Mouse (Mus musculus) intestine, embryonic 15.5 days (tissue): ENCODE measurements around the gene 4632433K11Rik. TPM values are rescaled to one million over a fixed set of nuclear protein-coding genes. Genes with fewer than 3 reads are reported as not detected.
A peak's percentile ranks its signal among the peaks of the same experiment; 100 is the strongest.
"Not testable (repeated sequence)": the region's sequence is repeated elsewhere in the genome, so short reads cannot be mapped to it uniquely, and the experiment has no call there.

ENCODE experiments used
- ATAC-seq: fragments of 200-750 bp; cut with Nextera tagmentation; 2 replicates; pipeline ENCODE4 v1.8.0; 2017; ENCODE audit warnings: moderate TSS enrichment, moderate library complexity
- H3K27ac ChIP-seq: fragments of 300-500 bp; sonication (generic); 2 replicates; pipeline ENCODE4 v1.5.1; 2015; ENCODE audit warnings: mild to moderate bottlenecking, inconsistent platforms
- H3K27me3 ChIP-seq: fragments of 300-500 bp; sonication (generic); replicated peaks from 2 replicates; pipeline ENCODE4 v1.6.1; 2015; ENCODE audit warnings: inconsistent platforms
- H3K36me3 ChIP-seq: fragments of 300-500 bp; sonication (generic); 2 replicates; pipeline ENCODE4 v1.6.1; 2015; ENCODE audit warnings: inconsistent platforms
- H3K4me1 ChIP-seq: fragments of 300-500 bp; sonication (generic); replicated peaks from 2 replicates; pipeline ENCODE4 v1.6.1; 2015; ENCODE audit warnings: inconsistent platforms
- H3K4me2 ChIP-seq: fragments of 300-500 bp; sonication (generic); replicated peaks from 2 replicates; pipeline ENCODE4 v1.6.1; 2015; ENCODE audit warnings: mild to moderate bottlenecking, inconsistent platforms
- H3K4me3 ChIP-seq: fragments of 300-500 bp; sonication (generic); replicated peaks from 2 replicates; pipeline ENCODE4 v1.5.1; 2015; ENCODE audit warnings: inconsistent platforms
- H3K9ac ChIP-seq: fragments of 300-500 bp; sonication (generic); 2 replicates; pipeline ENCODE4 v1.6.1; 2015; ENCODE audit warnings: inconsistent platforms
- H3K9me3 ChIP-seq: fragments of 300-500 bp; sonication (generic); 2 replicates; pipeline ENCODE4 v1.6.1; 2016; ENCODE audit warnings: inconsistent platforms
- WGBS: fragments of 180-500 bp; shearing (Covaris S2); methylation state at CpG from one replicate; pipeline ENCODE4 v1.1.7; 2015; 5-methylcytosine and 5-hydroxymethylcytosine counted together
- polyA plus RNA-seq: library from polyadenylated mRNA; unstranded; fragments of >200 nt; fragmentation: Nextera tagmentation; extraction: Ambion mirVana; gene quantifications from 2 replicates; pipeline ENCODE4 v1.2.1, GENCODE M21; 2015

Gene 4632433K11Rik
- polyA plus RNA-seq, 1 experiment from 2014 or later = not detected

GRCm38 (mm10) chr7:5060239-5060731 is 26.4 kb downstream of the 4632433K11Rik start:
- no peaks in the 10 kb centered on the region for H3K9me3 ChIP-seq
- H3K27ac ChIP-seq = peak overlapping the region; percentile 99
- no peaks in the 10 kb centered on the region for H3K36me3 ChIP-seq
- H3K9ac ChIP-seq = peak overlapping the region; percentile 72
- H3K4me3 ChIP-seq = peak overlapping the region; percentile 62
- peak; percentile 13 for ATAC-seq
- H3K4me2 ChIP-seq = peak overlapping the region; percentile 90
- WGBS = 2% methylated on average over 27 of the region's 27 CpGs
- H3K27me3 ChIP-seq = peaks cover 27% of the 10 kb centered on the region
- peaks cover 24% of the 10 kb centered on the region for H3K4me1 ChIP-seq

- Histone ChIP-seq H3K27me3 (peaks cover 18% of the 10 kb centered on the region), H3K36me3 (no peaks in the 10 kb centered on the region), H3K4me1 (peaks cover 26% of the 10 kb centered on the region), H3K27ac (peak overlapping the region; percentile 99), H3K9ac (peak overlapping the region; percentile 72), H3K4me3 (peak overlapping the region; percentile 62), H3K4me2 (peak overlapping the region; percentile 90), H3K9me3 (no peaks in the 10 kb centered on the region)
- WGBS = under 1% methylated on average over 60 of the region's 60 CpGs
- peak; percentile 91 for ATAC-seq
These were observed 27.2 kb downstream of the 4632433K11Rik start for GRCm38 (mm10) chr7:5060944-5061773.

- Histone ChIP-seq H3K9me3 (no peaks in the 10 kb centered on the region), H3K4me1 (peaks cover 25% of the 10 kb centered on the region), H3K4me3 (peak within 1 kb of the TSS; percentile 62), H3K9ac (peak within 1 kb of the TSS; percentile 72), H3K27ac (peak within 1 kb of the TSS; percentile 99), H3K36me3 (0 out of 2 replicates have a peak, but pooled peaks cover under 1% of the 10 kb centered on the region), H3K4me2 (peak within 1 kb of the TSS; percentile 90), H3K27me3 (peaks cover 12% of the 10 kb centered on the region)
- WGBS = under 1% methylated on average over 64 of the region's 65 CpGs
- peak; percentile 85 for ATAC-seq
These were observed 27.9 kb downstream of the 4632433K11Rik start, which contains the start of gene U2af2 for GRCm38 (mm10) chr7:5061774-5062359. U2af2 (plus strand) TSS chr7:5062143.

GRCm38 (mm10) chr7:5062360-5063001 is 28.6 kb downstream of the 4632433K11Rik start:
- peak overlapping the region; percentile 72 for H3K9ac ChIP-seq
- H3K9me3 ChIP-seq = no peaks in the 10 kb centered on the region
- H3K4me1 ChIP-seq = peaks cover 22% of the 10 kb centered on the region
- peak overlapping the region; percentile 74 for H3K4me2 ChIP-seq
- ATAC-seq = peak; percentile 68
- H3K36me3 ChIP-seq = 0 out of 2 replicates have a peak, but pooled peaks cover 7% of the 10 kb centered on the region
- peak overlapping the region; percentile 62 for H3K4me3 ChIP-seq
- H3K27ac ChIP-seq = peak overlapping the region; percentile 99
- under 1% methylated on average over 51 of the region's 51 CpGs for WGBS
- peaks cover 7% of the 10 kb centered on the region; the same call in 1 of the 2 replicates for H3K27me3 ChIP-seq

GRCm38 (mm10) chr7:5064886-5065285 is 31.0 kb downstream of the 4632433K11Rik start:
- WGBS = 89% methylated on average over 6 of the region's 6 CpGs
- H3K4me2 ChIP-seq = peak overlapping the region; percentile 74; the same call in 1 of the 2 replicates
- H3K4me1 ChIP-seq = peaks cover 21% of the 10 kb centered on the region
- ATAC-seq = no peak
- no peaks in the 10 kb centered on the region for H3K9me3 ChIP-seq
- H3K36me3 ChIP-seq = peaks cover 28% of the 10 kb centered on the region
- H3K4me3 ChIP-seq = no peak overlapping the region
- no peak overlapping the region for H3K9ac ChIP-seq
- no peaks in the 10 kb centered on the region for H3K27me3 ChIP-seq
- no peak overlapping the region for H3K27ac ChIP-seq

- H3K4me2 ChIP-seq = no peak overlapping the region
- H3K36me3 ChIP-seq = peaks cover 65% of the 10 kb centered on the region
- no peaks in the 10 kb centered on the region for H3K27me3 ChIP-seq
- no peak overlapping the region for H3K9ac ChIP-seq
- H3K4me3 ChIP-seq = no peak overlapping the region
- peak; percentile 31; the same call in 1 of the 2 replicates for ATAC-seq
- no peaks in the 10 kb centered on the region for H3K4me1 ChIP-seq
- no peak overlapping the region for H3K27ac ChIP-seq
- no peaks in the 10 kb centered on the region for H3K9me3 ChIP-seq
- WGBS = 62% methylated on average over 1 of the region's 1 CpGs
These were observed 39.7 kb downstream of the 4632433K11Rik start for GRCm38 (mm10) chr7:5073586-5073985.

- 96% methylated on average over 5 of the region's 5 CpGs for WGBS
- H3K4me3 ChIP-seq = no peak overlapping the region
- no peaks in the 10 kb centered on the region for H3K27me3 ChIP-seq
- H3K4me2 ChIP-seq = no peak overlapping the region
- H3K9ac ChIP-seq = no peak overlapping the region
- H3K36me3 ChIP-seq = peaks cover 55% of the 10 kb centered on the region
- no peaks in the 10 kb centered on the region for H3K9me3 ChIP-seq
- ATAC-seq = no peak
- H3K4me1 ChIP-seq = no peaks in the 10 kb centered on the region
- H3K27ac ChIP-seq = no peak overlapping the region
These were observed 41.1 kb downstream of the 4632433K11Rik start for GRCm38 (mm10) chr7:5074984-5075383.

- H3K4me2 ChIP-seq = no peak overlapping the region
- H3K4me3 ChIP-seq = no peak overlapping the region
- H3K4me1 ChIP-seq = peaks cover 4% of the 10 kb centered on the region
- no peak overlapping the region for H3K9ac ChIP-seq
- no peaks in the 10 kb centered on the region for H3K27me3 ChIP-seq
- ATAC-seq = no peak
- WGBS = 65% methylated on average over 2 of the region's 2 CpGs
- peaks cover 48% of the 10 kb centered on the region for H3K36me3 ChIP-seq
- no peaks in the 10 kb centered on the region for H3K9me3 ChIP-seq
- no peak overlapping the region for H3K27ac ChIP-seq
These were observed 43.0 kb downstream of the 4632433K11Rik start for GRCm38 (mm10) chr7:5076931-5077330.

- 32% methylated on average over 8 of the region's 13 CpGs for WGBS
- H3K4me3 ChIP-seq = peak overlapping the region; percentile 99
- H3K27me3 ChIP-seq, H3K9me3 ChIP-seq, H3K4me1 ChIP-seq: not testable (repeated sequence)
- H3K4me2 ChIP-seq = peak overlapping the region; percentile 68
- peak overlapping the region; percentile 99; the same call in 1 of the 2 replicates for H3K9ac ChIP-seq
- peaks cover 29% of the 10 kb centered on the region for H3K36me3 ChIP-seq
- H3K27ac ChIP-seq = peak overlapping the region; percentile 95
- peak; percentile 23 for ATAC-seq
These were observed 45.6 kb downstream of the 4632433K11Rik start for GRCm38 (mm10) chr7:5079365-5080009.

- peaks cover 8% of the 10 kb centered on the region for H3K4me1 ChIP-seq
- H3K36me3 ChIP-seq = peaks cover 27% of the 10 kb centered on the region
- peak within 1 kb of the TSS; percentile 99 for H3K4me3 ChIP-seq
- H3K9me3 ChIP-seq = no peaks in the 10 kb centered on the region
- H3K9ac ChIP-seq = peak within 1 kb of the TSS; percentile 99
- peak; percentile 96 for ATAC-seq
- peak within 1 kb of the TSS; percentile 68 for H3K4me2 ChIP-seq
- WGBS = under 1% methylated on average over 69 of the region's 81 CpGs
- H3K27me3 ChIP-seq = no peaks in the 10 kb centered on the region
- peak within 1 kb of the TSS; percentile 95 for H3K27ac ChIP-seq
These were observed 46.3 kb downstream of the 4632433K11Rik start, which contains the start of gene Epn1 for GRCm38 (mm10) chr7:5080010-5080751. Epn1 (plus strand) TSS chr7:5080235.

GRCm38 (mm10) chr7:5080815-5081214 is 46.9 kb downstream of the 4632433K11Rik start:
- H3K36me3 ChIP-seq = peaks cover 26% of the 10 kb centered on the region
- ATAC-seq = no peak
- H3K9ac ChIP-seq = peak overlapping the region; percentile 99
- peak overlapping the region; percentile 95 for H3K27ac ChIP-seq
- H3K4me2 ChIP-seq = peak overlapping the region; percentile 68
- no peaks in the 10 kb centered on the region for H3K27me3 ChIP-seq
- peak overlapping the region; percentile 99 for H3K4me3 ChIP-seq
- WGBS = 11% methylated on average over 6 of the region's 6 CpGs
- no peaks in the 10 kb centered on the region for H3K9me3 ChIP-seq
- peaks cover 8% of the 10 kb centered on the region for H3K4me1 ChIP-seq
